Mouse (Mus musculus) neural tube, embryonic 10.5 days (tissue): ENCODE measurements around the gene Polr3h.

Source experiments
- DNase-seq: peaks from one replicate; pipeline ENCODE4 v3.0.0-alpha.2; 2017; ENCODE audit warnings: low spot score; ENCODE audit errors: extremely low spot score

Polr3h gene

GRCm38 (mm10) chr15:81872262-81873136, 53.5 kb downstream of the Polr3h start, which contains the start of gene Aco2:
Gene Aco2 (plus strand): TSS chr15:81872309.
- DNase-seq, result peak; percentile 99

- peak; percentile 94 for DNase-seq
Observed at GRCm38 (mm10) chr15:81871604-81872261, 54.3 kb downstream of the Polr3h start, which contains the start of gene Phf5a. Gene Phf5a (minus strand): TSS chr15:81871911.

GRCm38 (mm10) chr15:81869985-81870384, 56.1 kb downstream of the Polr3h start:
- no peak for DNase-seq

- DNase-seq, result no peak
Observed at GRCm38 (mm10) chr15:81864238-81864637, 61.8 kb downstream of the Polr3h start.

GRCm38 (mm10) chr15:81860471-81861135, 65.4 kb downstream of the Polr3h start:
- no peak for DNase-seq

GRCm38 (mm10) chr15:81859330-81860255, 66.4 kb downstream of the Polr3h start:
- peak; percentile 86 for DNase-seq

GRCm38 (mm10) chr15:81858517-81859329, 67.3 kb downstream of the Polr3h start, which contains the start of gene Tob2:
Gene Tob2 (minus strand): TSS chr15:81858796.
- peak; percentile 67 for DNase-seq

GRCm38 (mm10) chr15:81858138-81858516, 67.9 kb downstream of the Polr3h start:
- peak; percentile 95 for DNase-seq

- DNase-seq, result no peak
Observed at GRCm38 (mm10) chr15:81857724-81858116, 68.3 kb downstream of the Polr3h start.

- DNase-seq, result no peak
Observed at GRCm38 (mm10) chr15:81856938-81857723, 68.9 kb downstream of the Polr3h start.

- DNase-seq, result peak; percentile 83
Observed at GRCm38 (mm10) chr15:81856030-81856790, 69.8 kb downstream of the Polr3h start.

GRCm38 (mm10) chr15:81853081-81853480, 73.0 kb downstream of the Polr3h start:
- DNase-seq, result no peak

GRCm38 (mm10) chr15:81852411-81853000, 73.5 kb downstream of the Polr3h start:
- DNase-seq, result no peak

GRCm38 (mm10) chr15:81851375-81851774, 74.7 kb downstream of the Polr3h start:
- DNase-seq, result no peak

GRCm38 (mm10) chr15:81850718-81851117, 75.3 kb downstream of the Polr3h start:
- no peak for DNase-seq

GRCm38 (mm10) chr15:81849104-81849503, 76.9 kb downstream of the Polr3h start:
- no peak for DNase-seq

- DNase-seq, result peak; percentile 36
Observed at GRCm38 (mm10) chr15:81848301-81848700, 77.7 kb downstream of the Polr3h start.

GRCm38 (mm10) chr15:81847861-81848260, 78.2 kb downstream of the Polr3h start:
- no peak for DNase-seq
